Mouse (Mus musculus) liver, embryonic 11.5 days (tissue): Measurements from ENCODE around the gene Extl1. TPM values are rescaled to one million over a fixed set of nuclear protein-coding genes. Genes with fewer than 3 reads are reported as not detected.
A peak's percentile ranks its signal among the peaks of the same experiment; 100 is the strongest.

Experiments
- ATAC-seq: fragments of 200-750 bp; cut with Nextera tagmentation; replicated peaks from 2 replicates; pipeline ENCODE4 v1.8.0; 2017; ENCODE audit warnings: moderate number of reproducible peaks, mild to moderate bottlenecking, moderate TSS enrichment, moderate library complexity; ENCODE audit not compliant: low FRiP score
- DNase-seq: peaks from one replicate; pipeline ENCODE4 v3.0.0-alpha.2; 2017; ENCODE audit warnings: low spot score
- H3K27ac ChIP-seq: fragments of 300-500 bp; sonication (generic); 2 replicates; pipeline ENCODE4 v1.5.1; 2014; ENCODE audit warnings: mild to moderate bottlenecking, low read depth, low read length, control low read depth
- H3K27me3 ChIP-seq: fragments of 300-500 bp; sonication (generic); replicated peaks from 2 replicates; pipeline ENCODE4 v1.6.1; 2014; ENCODE audit warnings: low read length, mixed read lengths; ENCODE audit not compliant: control insufficient read depth, insufficient read depth
- H3K36me3 ChIP-seq: fragments of 300-500 bp; sonication (generic); 2 replicates; pipeline ENCODE4 v1.6.1; 2014; ENCODE audit warnings: mild to moderate bottlenecking, low read length, moderate library complexity, mixed read lengths; ENCODE audit not compliant: control insufficient read depth, insufficient read depth
- H3K4me1 ChIP-seq: fragments of 300-500 bp; sonication (generic); replicated peaks from 2 replicates; pipeline ENCODE4 v1.6.1; 2014; ENCODE audit warnings: low read length, mixed read lengths; ENCODE audit not compliant: control insufficient read depth, insufficient read depth
- H3K4me2 ChIP-seq: fragments of 300-500 bp; sonication (generic); 2 replicates; pipeline ENCODE4 v1.6.1; 2014; ENCODE audit warnings: mild to moderate bottlenecking, control low read depth, moderate library complexity
- H3K4me3 ChIP-seq: fragments of 300-500 bp; sonication (generic); 2 replicates; pipeline ENCODE4 v1.5.1; 2014; ENCODE audit warnings: low read depth, low read length, control low read depth
- H3K9ac ChIP-seq: fragments of 300-500 bp; sonication (generic); 2 replicates; pipeline ENCODE4 v1.6.1; 2014; ENCODE audit warnings: low read depth, low read length, control low read depth
- H3K9me3 ChIP-seq: fragments of 300-500 bp; sonication (generic); 2 replicates; pipeline ENCODE4 v1.6.1; 2016; ENCODE audit warnings: low read length, inconsistent platforms, mixed read lengths; ENCODE audit not compliant: control insufficient read depth
- WGBS: fragments of 180-500 bp; shearing (Covaris S2); extraction: QIAGEN DNeasy Blood & Tissue Kit; methylation state at CpG from one replicate; pipeline ENCODE4 v1.1.7; 2014; 5-methylcytosine and 5-hydroxymethylcytosine counted together
- polyA plus RNA-seq: library from polyadenylated mRNA; unstranded; fragments of >200 nt; fragmentation: Nextera tagmentation; extraction: Ambion mirVana; gene quantifications from 2 replicates; pipeline ENCODE4 v1.2.1, GENCODE M21; 2014

The Extl1 gene
- polyA plus RNA-seq, 1 experiment from 2014 or later = 0.67 TPM

DNA sequence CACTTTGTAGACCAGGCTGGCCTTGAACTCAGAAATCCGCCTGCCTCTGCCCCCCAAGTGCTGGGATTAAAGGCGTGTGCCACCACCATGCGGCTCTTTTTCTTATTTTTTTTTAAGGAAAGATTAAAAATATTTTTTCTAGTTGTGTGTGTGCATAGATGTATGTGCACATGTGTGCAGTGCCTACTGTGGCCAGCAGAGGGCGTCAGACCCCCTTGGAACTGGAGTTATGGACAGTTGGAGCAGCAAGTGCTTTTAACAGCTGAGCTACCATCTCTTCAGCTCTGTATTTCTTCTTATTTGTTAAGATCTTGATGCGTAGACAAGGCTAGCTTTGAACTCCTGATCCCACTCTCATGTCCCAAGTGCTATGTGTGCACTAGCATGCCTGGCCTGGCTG is 25.6 kb upstream of the Extl1 start:
- Histone ChIP-seq H3K27me3 (no peaks in the 10 kb centered on the region), H3K9me3 (0 out of 2 replicates have a peak, but pooled peaks cover 2% of the 10 kb centered on the region), H3K27ac (no peak overlapping the region), H3K4me1 (0 out of 2 replicates have a peak, but pooled peaks cover 3% of the 10 kb centered on the region), H3K4me2 (no peak overlapping the region), H3K36me3 (no peaks in the 10 kb centered on the region; the same call in 1 of the 2 replicates), H3K9ac (no peak overlapping the region), H3K4me3 (no peak overlapping the region)
- 65% methylated on average over 5 of the region's 5 CpGs for WGBS
- no peak for DNase-seq
- ATAC-seq = no peak

DNA sequence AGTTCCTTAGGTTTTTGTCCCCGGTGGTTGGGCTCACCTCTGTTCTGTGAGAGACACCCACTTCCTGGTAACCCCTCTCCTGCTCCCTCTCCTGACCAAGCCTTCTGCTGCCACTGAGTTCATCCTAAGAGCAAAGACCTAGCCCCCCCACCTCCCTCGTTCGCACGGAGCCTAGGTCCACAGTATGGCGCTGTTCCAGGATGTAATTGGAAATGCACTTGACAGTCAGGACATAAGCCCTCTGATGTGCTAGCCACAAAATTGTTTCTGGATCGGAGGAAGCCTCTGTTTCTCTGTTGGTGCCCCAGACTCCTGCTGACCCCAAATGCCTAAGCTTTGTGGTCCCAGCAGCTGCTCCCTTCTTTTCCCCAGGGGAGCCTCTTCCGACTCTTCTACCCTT is 20.1 kb upstream of the Extl1 start:
- H3K4me1 ChIP-seq = peaks cover 20% of the 10 kb centered on the region
- H3K4me2 ChIP-seq = no peak overlapping the region
- 53% methylated on average over 7 of the region's 7 CpGs for WGBS
- no peak overlapping the region for H3K4me3 ChIP-seq
- H3K27me3 ChIP-seq = no peaks in the 10 kb centered on the region
- H3K9ac ChIP-seq = no peak overlapping the region
- H3K27ac ChIP-seq = no peak overlapping the region
- ATAC-seq (no peak), DNase-seq (no peak)
- no peaks in the 10 kb centered on the region for H3K36me3 ChIP-seq
- H3K9me3 ChIP-seq = no peaks in the 10 kb centered on the region

DNA sequence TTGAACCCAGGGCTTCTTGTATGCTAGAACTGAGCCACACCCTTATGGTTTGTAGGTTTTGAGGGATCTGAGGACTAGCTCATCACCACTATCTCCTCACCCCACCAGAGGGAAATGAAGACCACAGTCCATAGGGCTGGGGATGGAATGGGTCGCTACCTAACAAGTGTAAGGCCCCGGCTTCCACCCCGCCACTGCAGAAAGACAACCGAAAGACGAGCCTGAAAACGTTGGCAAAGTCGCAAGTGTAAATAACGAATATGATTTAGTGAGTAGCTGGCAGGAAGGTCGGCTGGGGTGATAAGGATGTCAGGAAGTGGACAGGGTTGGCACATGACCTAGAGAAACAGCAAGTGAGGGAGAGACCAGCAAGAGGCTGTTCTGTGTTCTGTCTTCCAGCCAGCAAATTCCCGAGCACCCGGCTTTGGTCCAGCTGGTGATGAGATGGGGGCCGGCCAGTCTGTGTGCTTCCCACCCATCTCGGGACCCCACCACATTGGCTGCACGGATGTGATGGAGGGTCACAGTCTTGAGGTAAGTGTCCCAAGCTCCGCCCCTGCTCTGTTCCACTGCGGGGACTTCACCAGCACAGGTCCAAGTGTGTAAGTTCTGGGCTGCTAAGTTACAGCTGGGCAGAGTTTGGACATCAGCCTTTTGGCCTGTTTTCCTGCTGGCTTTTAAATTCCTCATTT is 19.1 kb upstream of the Extl1 start:
- Histone ChIP-seq H3K9me3 (no peaks in the 10 kb centered on the region), H3K4me3 (no peak overlapping the region), H3K4me1 (peaks cover 17% of the 10 kb centered on the region), H3K9ac (no peak overlapping the region), H3K4me2 (peak overlapping the region; percentile 92), H3K36me3 (no peaks in the 10 kb centered on the region), H3K27ac (no peak overlapping the region), H3K27me3 (no peaks in the 10 kb centered on the region)
- DNase-seq (no peak), ATAC-seq (no peak)
- WGBS = 40% methylated on average over 16 of the region's 16 CpGs

DNA sequence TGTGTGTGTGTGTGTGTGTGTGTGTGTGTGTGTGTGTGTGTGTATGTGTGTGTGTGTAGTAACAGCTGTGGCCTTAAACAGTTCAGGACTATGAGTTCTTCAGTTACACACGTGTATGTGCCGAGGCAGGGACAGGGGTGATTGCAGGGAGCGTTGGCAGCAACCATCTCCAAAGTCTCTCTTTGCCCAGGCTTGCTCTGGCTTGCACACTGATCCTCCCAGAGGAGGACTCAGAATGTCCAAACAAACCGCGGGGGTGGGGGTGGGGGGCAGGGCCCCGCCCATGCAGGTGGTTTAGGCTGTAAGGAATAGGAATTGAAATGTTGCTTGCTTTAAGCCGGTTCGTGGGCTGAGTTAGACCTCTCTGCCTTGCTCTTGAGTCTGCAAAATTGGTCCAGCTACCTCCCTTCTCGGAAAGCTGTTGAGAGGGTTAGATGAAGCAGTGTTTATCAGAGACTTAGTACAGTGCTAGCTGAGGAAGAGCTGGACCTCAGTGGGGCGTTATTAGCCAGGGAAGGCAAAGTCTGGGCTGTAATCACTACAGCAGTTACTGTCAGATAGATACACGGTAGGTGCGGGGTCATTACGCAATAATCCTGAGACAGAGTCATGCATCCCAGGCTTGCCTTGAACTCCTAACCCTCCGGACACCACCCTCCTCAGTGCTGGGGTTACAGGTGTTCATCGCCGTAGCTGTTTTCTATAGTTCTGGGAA is 18.4 kb upstream of the Extl1 start:
- H3K9ac ChIP-seq = no peak overlapping the region
- no peaks in the 10 kb centered on the region for H3K27me3 ChIP-seq
- DNase-seq (no peak), ATAC-seq (peak; percentile 33; the same call in 1 of the 2 replicates)
- peak overlapping the region; percentile 92 for H3K4me2 ChIP-seq
- peaks cover 20% of the 10 kb centered on the region for H3K4me1 ChIP-seq
- 0 out of 2 replicates have a peak overlapping the region, but pooled peaks have one; percentile 36 for H3K27ac ChIP-seq
- no peaks in the 10 kb centered on the region for H3K9me3 ChIP-seq
- H3K36me3 ChIP-seq = no peaks in the 10 kb centered on the region
- 35% methylated on average over 16 of the region's 16 CpGs for WGBS
- H3K4me3 ChIP-seq = peak overlapping the region; percentile 49

DNA sequence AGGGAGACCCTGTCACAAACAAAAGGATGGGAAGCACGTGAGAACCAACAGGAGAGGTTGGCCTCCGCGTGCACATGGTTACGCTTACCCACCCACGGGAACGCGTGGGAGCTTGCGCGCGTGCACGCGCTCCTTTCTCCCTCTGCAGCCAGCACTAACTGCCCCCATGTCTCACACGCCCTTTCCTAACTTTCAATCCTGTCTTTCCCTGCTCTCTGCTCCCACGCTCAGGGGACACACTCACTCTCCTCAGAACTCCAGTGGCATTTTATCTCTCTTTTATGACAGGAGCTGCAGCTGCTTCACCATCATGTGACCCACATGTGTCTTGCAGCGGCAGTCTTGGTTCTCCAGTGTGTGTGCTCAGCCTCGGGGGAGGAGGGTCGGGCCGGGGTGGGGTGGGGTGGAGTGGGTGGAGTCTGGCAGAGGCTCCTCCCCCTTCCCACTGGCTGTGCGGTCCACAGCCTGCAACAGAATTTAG is 17.6 kb upstream of the Extl1 start:
- peak overlapping the region; percentile 53; the same call in 1 of the 2 replicates for H3K9ac ChIP-seq
- H3K9me3 ChIP-seq = no peaks in the 10 kb centered on the region
- ATAC-seq = peak; percentile 80
- no peaks in the 10 kb centered on the region for H3K36me3 ChIP-seq
- H3K4me2 ChIP-seq = peak overlapping the region; percentile 92
- WGBS = 9% methylated on average over 19 of the region's 19 CpGs
- H3K27me3 ChIP-seq = no peaks in the 10 kb centered on the region
- DNase-seq = peak; percentile 75
- peaks cover 20% of the 10 kb centered on the region for H3K4me1 ChIP-seq
- H3K27ac ChIP-seq = peak overlapping the region; percentile 50; the same call in 1 of the 2 replicates
- peak overlapping the region; percentile 49 for H3K4me3 ChIP-seq

DNA sequence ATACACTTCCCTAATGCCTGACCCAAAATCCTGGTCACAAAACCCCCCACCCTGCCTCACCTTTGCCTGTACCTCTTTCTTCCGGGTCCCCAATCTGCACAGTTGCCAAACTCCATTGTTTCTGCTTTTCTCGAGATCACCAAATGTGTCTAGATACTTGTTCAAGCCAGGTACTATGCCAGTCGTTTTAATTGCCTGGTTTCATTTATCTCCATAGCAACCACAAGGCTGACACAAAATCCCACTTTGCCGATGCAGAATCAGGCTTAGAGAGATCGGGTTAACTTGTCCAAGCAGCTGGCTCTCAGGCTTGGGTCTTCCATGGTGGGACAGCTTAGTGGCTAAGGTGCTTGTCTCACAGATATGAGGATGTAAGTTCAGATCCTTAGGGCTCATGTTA is 16.6 kb upstream of the Extl1 start:
- no peak overlapping the region for H3K4me3 ChIP-seq
- H3K4me2 ChIP-seq = peak overlapping the region; percentile 92; the same call in 1 of the 2 replicates
- H3K27ac ChIP-seq = no peak overlapping the region
- WGBS = 44% methylated on average over 5 of the region's 5 CpGs
- H3K27me3 ChIP-seq = no peaks in the 10 kb centered on the region
- H3K4me1 ChIP-seq = peaks cover 24% of the 10 kb centered on the region
- H3K36me3 ChIP-seq = no peaks in the 10 kb centered on the region
- no peak for DNase-seq
- no peak overlapping the region for H3K9ac ChIP-seq
- no peak for ATAC-seq
- no peaks in the 10 kb centered on the region for H3K9me3 ChIP-seq

DNA sequence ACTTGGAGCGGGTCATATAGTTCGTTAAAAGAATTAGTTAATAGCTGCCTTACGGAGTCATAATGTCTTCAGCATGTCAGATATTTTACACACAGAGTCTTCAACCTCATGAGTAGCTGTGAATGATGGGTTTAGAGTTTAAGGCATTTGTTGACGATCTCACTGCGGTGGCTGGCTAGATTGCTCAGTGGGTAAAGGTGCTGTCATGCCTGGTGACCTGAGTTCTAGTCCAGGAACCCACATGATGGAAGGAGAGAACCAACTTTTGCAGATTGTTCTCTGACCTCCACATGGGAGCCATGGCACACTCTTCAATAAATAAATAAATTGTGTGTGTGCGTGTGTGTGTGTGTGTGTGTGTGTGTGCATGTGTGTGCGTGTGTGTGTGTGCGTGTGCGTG is 14.1 kb upstream of the Extl1 start:
- Histone ChIP-seq H3K4me1 (peaks cover 24% of the 10 kb centered on the region), H3K27ac (no peak overlapping the region)

DNA sequence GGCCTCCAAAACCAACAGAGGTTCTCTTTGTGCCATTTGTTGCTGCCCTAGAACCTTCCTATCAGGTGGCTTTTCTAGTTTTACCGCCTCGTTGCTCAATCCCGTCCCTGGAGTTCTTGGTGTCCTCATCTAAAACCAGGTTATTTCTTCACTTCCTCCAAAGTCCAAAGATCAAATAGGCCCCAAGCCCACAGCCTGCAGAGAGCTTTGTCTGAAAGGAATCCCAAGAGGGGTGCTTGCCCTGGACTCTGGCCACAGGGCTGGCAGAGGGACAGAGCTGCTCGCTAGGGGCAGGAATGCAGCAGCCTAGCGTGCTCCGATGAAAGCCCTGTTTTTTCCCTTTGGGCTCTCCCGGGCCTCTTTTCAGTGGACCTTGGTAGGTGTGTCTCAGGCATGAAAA is 13.5 kb upstream of the Extl1 start:
- Histone ChIP-seq H3K9ac (no peak overlapping the region), H3K9me3 (no peaks in the 10 kb centered on the region), H3K4me3 (peak overlapping the region; percentile 55), H3K4me2 (peak overlapping the region; percentile 89), H3K27ac (0 out of 2 replicates have a peak overlapping the region, but pooled peaks have one; percentile 34), H3K36me3 (no peaks in the 10 kb centered on the region), H3K4me1 (peaks cover 19% of the 10 kb centered on the region), H3K27me3 (no peaks in the 10 kb centered on the region)
- 26% methylated on average over 7 of the region's 7 CpGs for WGBS
- ATAC-seq (no peak), DNase-seq (no peak)

More for the DNA sequence above, 14.1 kb upstream of the Extl1 start:
- 87% methylated on average over 9 of the region's 9 CpGs for WGBS
- no peak for ATAC-seq
- no peak for DNase-seq
- H3K4me3 ChIP-seq = no peak overlapping the region
- H3K27me3 ChIP-seq = no peaks in the 10 kb centered on the region
- H3K4me2 ChIP-seq = peak overlapping the region; percentile 89
- H3K9me3 ChIP-seq = no peaks in the 10 kb centered on the region
- H3K36me3 ChIP-seq = no peaks in the 10 kb centered on the region
- H3K9ac ChIP-seq = no peak overlapping the region
